Mouse (Mus musculus): ENCODE data around the gene Tmem221. TPM values are rescaled to one million over a fixed set of nuclear protein-coding genes. Genes with fewer than 3 reads are reported as not detected.

Gene Tmem221
- polyA plus RNA-seq (2016; fragmentation: Nextera tagmentation; extraction: Ambion mirVana), result 0.23 and 1.1 TPM in 2 replicates

GRCm38 (mm10) chr8:71558071-71558957 is at the start of gene Tmem221:
Tmem221 (minus strand) TSS chr8:71558871.
- Histone ChIP-seq H3K27ac (no peak within 1 kb of the TSS), H3K9ac (peak within 1 kb of the TSS; percentile 17; the same call in 1 of the 2 replicates), H3K27me3 (peaks cover 78% of the 10 kb centered on the region), H3K9me3 (no peaks in the 10 kb centered on the region), H3K4me2 (replicated peaks) (peak within 1 kb of the TSS; percentile 50), H3K36me3 (no peaks in the 10 kb centered on the region), H3K4me1 (peaks cover 7% of the 10 kb centered on the region; the same call in 1 of the 2 replicates), H3K4me3 (peak within 1 kb of the TSS; percentile 33)
- 4% methylated on average over 70 of the region's 70 CpGs for WGBS
- ATAC-seq (ENCODE audit: insufficient number of reproducible peaks, insufficient read depth, low FRiP score, low TSS enrichment), result no peak

GRCm38 (mm10) chr8:71604021-71604420 is 45.4 kb upstream of the Tmem221 start:
- 57% methylated on average over 7 of the region's 7 CpGs for WGBS
- Histone ChIP-seq H3K27ac (no peak overlapping the region), H3K9ac (0 out of 2 replicates have a peak overlapping the region, but pooled peaks have one; percentile 7), H3K9me3 (no peaks in the 10 kb centered on the region), H3K4me1 (peaks cover 19% of the 10 kb centered on the region), H3K27me3 (peaks cover 30% of the 10 kb centered on the region), H3K4me2 (replicated peaks) (no peak overlapping the region), H3K36me3 (0 out of 2 replicates have a peak, but pooled peaks cover 5% of the 10 kb centered on the region), H3K4me3 (no peak overlapping the region)
- ATAC-seq (ENCODE audit: insufficient number of reproducible peaks, insufficient read depth, low FRiP score, low TSS enrichment), result no peak

- Histone ChIP-seq H3K27ac (0 out of 2 replicates have a peak overlapping the region, but pooled peaks have one; percentile 41), H3K9me3 (no peaks in the 10 kb centered on the region), H3K36me3 (0 out of 2 replicates have a peak, but pooled peaks cover 5% of the 10 kb centered on the region), H3K9ac (peak overlapping the region; percentile 51), H3K4me2 (replicated peaks) (peak overlapping the region; percentile 73), H3K27me3 (peaks cover 30% of the 10 kb centered on the region), H3K4me1 (peaks cover 19% of the 10 kb centered on the region), H3K4me3 (peak overlapping the region; percentile 41)
- ATAC-seq (ENCODE audit: insufficient number of reproducible peaks, insufficient read depth, low FRiP score, low TSS enrichment), result peak; percentile 78
- under 1% methylated on average over 32 of the region's 32 CpGs for WGBS
Measured at GRCm38 (mm10) chr8:71602666-71603334, 44.1 kb upstream of the Tmem221 start.

GRCm38 (mm10) chr8:71601939-71602665 is 43.4 kb upstream of the Tmem221 start:
- H3K4me2 ChIP-seq (replicated peaks), result peak overlapping the region; percentile 73
- no peaks in the 10 kb centered on the region for H3K9me3 ChIP-seq
- H3K9ac ChIP-seq, result peak overlapping the region; percentile 51
- WGBS, result 4% methylated on average over 65 of the region's 65 CpGs
- H3K27ac ChIP-seq, result 0 out of 2 replicates have a peak overlapping the region, but pooled peaks have one; percentile 41
- 0 out of 2 replicates have a peak, but pooled peaks have one; percentile 8 for ATAC-seq (ENCODE audit: insufficient number of reproducible peaks, insufficient read depth, low FRiP score, low TSS enrichment)
- H3K36me3 ChIP-seq, result 0 out of 2 replicates have a peak, but pooled peaks cover 5% of the 10 kb centered on the region
- H3K4me1 ChIP-seq, result peaks cover 19% of the 10 kb centered on the region
- H3K27me3 ChIP-seq, result peaks cover 30% of the 10 kb centered on the region
- peak overlapping the region; percentile 41 for H3K4me3 ChIP-seq

- Histone ChIP-seq H3K9ac (no peak overlapping the region), H3K4me3 (no peak overlapping the region), H3K9me3 (no peaks in the 10 kb centered on the region), H3K4me1 (peaks cover 27% of the 10 kb centered on the region), H3K36me3 (0 out of 2 replicates have a peak, but pooled peaks cover 5% of the 10 kb centered on the region), H3K27ac (no peak overlapping the region), H3K4me2 (replicated peaks) (no peak overlapping the region), H3K27me3 (peaks cover 30% of the 10 kb centered on the region)
- ATAC-seq (ENCODE audit: insufficient number of reproducible peaks, insufficient read depth, low FRiP score, low TSS enrichment), result no peak
- 91% methylated on average over 5 of the region's 5 CpGs for WGBS
Measured at GRCm38 (mm10) chr8:71598841-71599240, 40.2 kb upstream of the Tmem221 start.

- Histone ChIP-seq H3K27me3 (peaks cover 30% of the 10 kb centered on the region), H3K4me2 (replicated peaks) (no peak overlapping the region), H3K9me3 (no peaks in the 10 kb centered on the region), H3K36me3 (0 out of 2 replicates have a peak, but pooled peaks cover 5% of the 10 kb centered on the region), H3K4me3 (no peak overlapping the region), H3K4me1 (peaks cover 29% of the 10 kb centered on the region), H3K27ac (no peak overlapping the region), H3K9ac (no peak overlapping the region)
- ATAC-seq (ENCODE audit: insufficient number of reproducible peaks, insufficient read depth, low FRiP score, low TSS enrichment), result no peak
Measured at GRCm38 (mm10) chr8:71598375-71598774, 39.7 kb upstream of the Tmem221 start.

- no peaks in the 10 kb centered on the region for H3K9me3 ChIP-seq
- no peak within 1 kb of the TSS for H3K4me2 ChIP-seq (replicated peaks)
- no peak within 1 kb of the TSS for H3K4me3 ChIP-seq
- ATAC-seq (ENCODE audit: insufficient number of reproducible peaks, insufficient read depth, low FRiP score, low TSS enrichment), result no peak
- H3K27ac ChIP-seq, result no peak within 1 kb of the TSS
- H3K9ac ChIP-seq, result no peak within 1 kb of the TSS
- H3K4me1 ChIP-seq, result peaks cover 32% of the 10 kb centered on the region
- 88% methylated on average over 3 of the region's 3 CpGs for WGBS
- 0 out of 2 replicates have a peak, but pooled peaks cover 5% of the 10 kb centered on the region for H3K36me3 ChIP-seq
- H3K27me3 ChIP-seq, result peaks cover 24% of the 10 kb centered on the region
Measured at GRCm38 (mm10) chr8:71597451-71597850, 38.8 kb upstream of the Tmem221 start, which contains the start of gene Fam129c. Fam129c (plus strand) TSS chr8:71597648.

- peaks cover 18% of the 10 kb centered on the region for H3K27me3 ChIP-seq
Measured at GRCm38 (mm10) chr8:71596798-71597197, 38.1 kb upstream of the Tmem221 start.

GRCm38 (mm10) chr8:71596384-71596783 is 37.7 kb upstream of the Tmem221 start:
- Histone ChIP-seq H3K4me2 (replicated peaks) (0 out of 2 replicates have a peak overlapping the region, but pooled peaks have one; percentile 19), H3K27ac (no peak overlapping the region), H3K4me1 (peaks cover 24% of the 10 kb centered on the region), H3K9ac (no peak overlapping the region), H3K36me3 (0 out of 2 replicates have a peak, but pooled peaks cover 5% of the 10 kb centered on the region), H3K9me3 (no peaks in the 10 kb centered on the region), H3K4me3 (no peak overlapping the region), H3K27me3 (peaks cover 14% of the 10 kb centered on the region)
- 55% methylated on average over 6 of the region's 6 CpGs for WGBS
- ATAC-seq (ENCODE audit: insufficient number of reproducible peaks, insufficient read depth, low FRiP score, low TSS enrichment), result no peak

More at GRCm38 (mm10) chr8:71596798-71597197, 38.1 kb upstream of the Tmem221 start:
- WGBS, result 85% methylated on average over 4 of the region's 4 CpGs
- Histone ChIP-seq H3K36me3 (0 out of 2 replicates have a peak, but pooled peaks cover 5% of the 10 kb centered on the region), H3K9ac (no peak overlapping the region), H3K4me2 (replicated peaks) (no peak overlapping the region), H3K27ac (no peak overlapping the region), H3K4me3 (no peak overlapping the region), H3K4me1 (peaks cover 25% of the 10 kb centered on the region), H3K9me3 (no peaks in the 10 kb centered on the region)
- ATAC-seq (ENCODE audit: insufficient number of reproducible peaks, insufficient read depth, low FRiP score, low TSS enrichment), result no peak

GRCm38 (mm10) chr8:71595862-71596261 is 37.2 kb upstream of the Tmem221 start:
- peaks cover 11% of the 10 kb centered on the region for H3K27me3 ChIP-seq
- 0 out of 2 replicates have a peak, but pooled peaks cover 5% of the 10 kb centered on the region for H3K36me3 ChIP-seq
- peaks cover 29% of the 10 kb centered on the region for H3K4me1 ChIP-seq
- H3K4me2 ChIP-seq (replicated peaks), result peak overlapping the region; percentile 19; the same call in 1 of the 2 replicates
- H3K9ac ChIP-seq, result peak overlapping the region; percentile 38; the same call in 1 of the 2 replicates
- no peaks in the 10 kb centered on the region for H3K9me3 ChIP-seq
- 9% methylated on average over 27 of the region's 27 CpGs for WGBS
- ATAC-seq (ENCODE audit: insufficient number of reproducible peaks, insufficient read depth, low FRiP score, low TSS enrichment), result no peak
- H3K27ac ChIP-seq, result no peak overlapping the region
- 0 out of 2 replicates have a peak overlapping the region, but pooled peaks have one; percentile 1 for H3K4me3 ChIP-seq
